Mouse (Mus musculus) liver, adult (tissue): ENCODE measurements around the gene Git2.

ENCODE experiments used
- GATA4 ChIP-seq: IDR thresholded peaks from 2 replicates; pipeline ENCODE4 v1.6.1; 2014; ENCODE audit warnings: mild to moderate bottlenecking, low read length; ENCODE audit not compliant: insufficient replicate concordance

Git2 gene

DNA sequence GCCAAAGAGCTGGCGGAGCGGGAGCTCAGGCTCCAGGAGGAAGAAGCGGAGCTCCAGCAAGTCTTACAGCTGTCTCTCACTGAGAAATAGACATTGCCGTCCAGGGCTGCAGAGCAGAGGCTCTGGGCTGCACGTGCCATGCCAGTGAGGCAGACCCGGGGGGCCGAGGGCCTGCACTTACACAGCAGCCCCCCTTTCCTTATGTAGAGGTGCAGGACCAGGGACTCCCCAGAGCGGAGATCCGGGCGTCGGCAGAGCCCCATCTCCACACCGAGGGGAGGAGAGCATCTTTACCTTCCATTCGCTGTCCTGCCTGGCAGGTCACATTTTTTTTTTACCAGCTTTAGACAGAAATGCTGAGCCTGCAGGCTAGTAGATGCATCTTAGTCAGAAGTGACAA, 29.0 kb upstream of the Git2 start:
- TF ChIP-seq GATA4, result no peak

DNA sequence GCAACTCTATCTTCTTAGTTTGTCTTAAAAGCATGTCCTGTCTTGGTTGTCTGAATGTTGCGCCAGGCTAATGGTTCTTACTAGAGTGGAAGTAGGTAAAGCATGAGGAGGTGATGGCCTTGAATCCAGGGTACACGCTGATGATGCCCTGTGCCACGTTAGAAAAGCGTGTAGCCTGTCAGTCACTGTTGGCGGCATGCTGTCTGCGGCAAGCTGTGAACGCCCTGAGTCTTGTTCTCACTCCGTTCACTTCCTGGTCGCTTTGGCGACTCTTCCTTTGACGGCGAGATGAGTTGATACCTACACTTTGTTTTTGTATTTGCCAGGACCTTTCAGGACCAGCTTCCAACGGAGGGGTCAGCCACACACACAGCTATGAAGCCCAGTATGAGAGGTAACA, 27.9 kb upstream of the Git2 start:
- no peak for TF ChIP-seq GATA4

- no peak for TF ChIP-seq GATA4
These were observed 26.5 kb upstream of the Git2 start for GRCm38 (mm10) chr5:114801841-114802240.

- TF ChIP-seq GATA4, result no peak
These were observed 25.7 kb upstream of the Git2 start for GRCm38 (mm10) chr5:114801049-114801448.

- TF ChIP-seq GATA4, result no peak
These were observed 24.5 kb upstream of the Git2 start for GRCm38 (mm10) chr5:114799848-114800247.

GRCm38 (mm10) chr5:114797253-114797652, 21.9 kb upstream of the Git2 start:
- TF ChIP-seq GATA4, result no peak

DNA sequence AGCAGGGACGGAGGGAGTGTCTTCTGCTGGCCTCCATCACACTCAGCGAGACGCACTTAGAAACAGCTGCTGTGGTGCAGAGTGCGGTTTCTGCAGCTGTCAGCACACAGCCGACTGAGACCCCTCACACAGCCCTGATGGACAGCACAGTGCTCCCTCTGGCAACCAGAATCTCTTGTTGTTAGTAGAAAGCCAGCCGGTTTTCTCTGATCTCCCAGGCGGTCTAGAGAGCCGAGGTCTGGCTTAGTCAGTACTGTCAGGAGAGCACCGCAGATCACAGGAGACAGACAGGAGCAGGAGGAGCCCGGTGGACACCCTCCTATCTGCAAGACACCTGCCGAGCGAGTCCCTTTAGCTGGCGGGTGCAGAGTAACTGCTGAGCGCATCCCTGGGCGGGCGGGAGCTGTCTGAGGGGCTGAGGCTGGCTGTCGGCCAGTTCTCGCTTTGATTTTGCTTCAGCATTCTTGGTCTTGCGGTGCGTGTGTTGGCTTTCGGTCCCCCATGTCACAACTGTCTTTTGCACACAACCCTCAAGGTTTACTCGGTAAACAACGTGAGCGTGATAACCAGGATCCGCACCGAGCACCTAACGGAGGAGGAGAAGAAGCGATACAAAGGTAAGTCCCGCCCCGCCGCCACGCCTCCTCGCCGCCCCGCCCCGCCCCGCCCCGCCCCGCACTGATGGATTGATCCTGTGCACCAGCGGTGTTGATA, 21.1 kb upstream of the Git2 start:
- no peak for TF ChIP-seq GATA4

DNA sequence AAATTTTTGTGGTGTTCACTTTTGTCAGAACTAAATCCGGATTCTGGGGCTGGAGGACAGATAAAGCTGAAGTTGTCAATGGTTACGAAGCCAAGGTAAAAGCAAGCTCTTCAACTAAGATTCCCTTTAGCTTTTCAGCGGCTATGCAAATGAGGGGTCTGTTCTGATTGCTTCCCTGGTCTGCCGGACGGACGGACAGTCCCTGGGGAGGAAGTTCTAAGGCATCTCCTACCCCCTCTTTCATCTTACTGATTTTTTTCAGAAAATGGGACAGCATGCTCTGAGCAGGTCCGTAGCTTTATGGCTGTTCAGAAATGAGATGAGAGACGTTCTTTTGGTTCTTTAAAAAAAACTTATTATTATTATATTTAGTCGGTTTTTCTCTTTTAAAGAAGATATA, 20.3 kb upstream of the Git2 start:
- TF ChIP-seq GATA4, result no peak

- peak; percentile 41; the same call in 1 of the 2 replicates for TF ChIP-seq GATA4
These were observed 19.9 kb upstream of the Git2 start for GRCm38 (mm10) chr5:114795231-114795630.

DNA sequence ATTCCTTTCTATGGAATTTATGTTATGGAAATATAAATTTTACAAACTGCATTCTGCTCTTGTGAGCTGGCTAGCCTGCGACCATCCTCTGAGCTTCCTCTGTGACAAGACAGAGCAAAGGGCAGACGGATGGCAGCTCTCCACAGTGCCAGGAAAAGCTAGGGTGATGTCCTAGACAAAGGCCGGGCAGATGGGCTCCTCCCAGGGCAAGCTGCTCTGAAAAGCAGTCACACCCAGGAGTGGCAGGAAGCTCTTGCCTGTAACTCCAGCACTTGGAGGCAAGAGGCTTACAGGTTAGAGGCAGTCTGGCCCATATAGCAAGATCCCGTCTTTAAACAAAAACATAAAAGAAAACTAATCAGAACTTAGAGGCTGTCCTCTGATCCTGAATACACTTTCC, 19.3 kb upstream of the Git2 start:
- no peak for TF ChIP-seq GATA4

GRCm38 (mm10) chr5:114793317-114793716, 18.0 kb upstream of the Git2 start:
- no peak for TF ChIP-seq GATA4

DNA sequence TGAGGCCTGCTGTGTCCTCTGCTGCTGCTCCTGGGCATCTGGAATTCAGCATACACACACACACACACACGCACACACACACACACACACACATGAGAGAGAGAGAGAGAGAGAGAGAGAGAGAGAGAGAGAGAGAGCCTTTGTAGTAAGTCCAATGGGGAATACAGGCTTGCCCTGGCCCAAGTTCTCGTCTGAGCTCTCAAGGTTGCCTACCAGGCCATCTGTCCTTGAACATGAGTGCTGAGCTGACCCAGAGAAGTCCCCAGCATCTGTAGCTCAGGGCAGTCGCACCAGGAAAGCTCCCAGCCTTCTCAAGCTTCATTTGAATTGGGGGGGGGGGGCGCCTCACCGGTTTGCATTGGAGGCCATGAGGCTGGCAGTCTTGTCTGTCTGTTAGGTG, 9.9 kb upstream of the Git2 start:
- no peak for TF ChIP-seq GATA4

GRCm38 (mm10) chr5:114784622-114785165, 9.4 kb upstream of the Git2 start:
- peak; percentile 98 for TF ChIP-seq GATA4

- no peak for TF ChIP-seq GATA4
These were observed 8.3 kb upstream of the Git2 start for GRCm38 (mm10) chr5:114783405-114784163.

- no peak for TF ChIP-seq GATA4
These were observed 7.7 kb upstream of the Git2 start for GRCm38 (mm10) chr5:114782991-114783390.

- TF ChIP-seq GATA4, result no peak
These were observed 5.6 kb upstream of the Git2 start for GRCm38 (mm10) chr5:114780912-114781311.
